Mouse (Mus musculus): Measurements from ENCODE around the gene Zswim1. TPM values are rescaled to one million over a fixed set of nuclear protein-coding genes. Genes with fewer than 3 reads are reported as not detected.

Zswim1 gene
- polyA plus RNA-seq, 1 experiment from 2014 or later: 22.8 TPM

Other genes with a start within 250 kb of the Zswim1 start
- not detected in 2 replicates for gene Spint3, start 249.2 kb upstream of the Zswim1 start, polyA plus RNA-seq (2015; fragmentation: Nextera tagmentation; extraction: Ambion mirVana)
- gene Wfdc6a, start 237.2 kb upstream of the Zswim1 start, polyA plus RNA-seq (2015; fragmentation: Nextera tagmentation; extraction: Ambion mirVana): not detected in 2 replicates
- not detected in 2 replicates for gene Eppin, start 229.1 kb upstream of the Zswim1 start, polyA plus RNA-seq (2015; fragmentation: Nextera tagmentation; extraction: Ambion mirVana)
- gene Wfdc6b, start 209.2 kb upstream of the Zswim1 start, polyA plus RNA-seq (2015; fragmentation: Nextera tagmentation; extraction: Ambion mirVana): not detected in 2 replicates
- gene Wfdc8, start 209.1 kb upstream of the Zswim1 start, polyA plus RNA-seq (2015; fragmentation: Nextera tagmentation; extraction: Ambion mirVana): not detected in 2 replicates
- gene Wfdc16, start 183.9 kb upstream of the Zswim1 start, polyA plus RNA-seq (2015; fragmentation: Nextera tagmentation; extraction: Ambion mirVana): not detected in 2 replicates
- not detected in 2 replicates for gene Wfdc10, start 166.6 kb upstream of the Zswim1 start, polyA plus RNA-seq (2015; fragmentation: Nextera tagmentation; extraction: Ambion mirVana)
- gene Wfdc9, start 166.1 kb upstream of the Zswim1 start, polyA plus RNA-seq (2015; fragmentation: Nextera tagmentation; extraction: Ambion mirVana): not detected in 2 replicates
- not detected in 2 replicates for gene Wfdc11, start 148.6 kb upstream of the Zswim1 start, polyA plus RNA-seq (2015; fragmentation: Nextera tagmentation; extraction: Ambion mirVana)
- gene Wfdc13, start 137.6 kb upstream of the Zswim1 start, polyA plus RNA-seq (2015; fragmentation: Nextera tagmentation; extraction: Ambion mirVana): not detected in 2 replicates
- not detected in 2 replicates for gene Spint4, start 124.2 kb upstream of the Zswim1 start, polyA plus RNA-seq (2015; fragmentation: Nextera tagmentation; extraction: Ambion mirVana)
- not detected in 2 replicates for gene Spint5, start 107.4 kb upstream of the Zswim1 start, polyA plus RNA-seq (2015; fragmentation: Nextera tagmentation; extraction: Ambion mirVana)
- gene Wfdc3, start 76.8 kb upstream of the Zswim1 start, polyA plus RNA-seq (2015; fragmentation: Nextera tagmentation; extraction: Ambion mirVana): 1.1 and 1.7 TPM in 2 replicates
- 73.9 and 74.9 TPM in 2 replicates for gene Dnttip1, start 76.7 kb upstream of the Zswim1 start, polyA plus RNA-seq (2015; fragmentation: Nextera tagmentation; extraction: Ambion mirVana)
- 199 and 232 TPM in 2 replicates for gene Ube2c, start 52.8 kb upstream of the Zswim1 start, polyA plus RNA-seq (2015; fragmentation: Nextera tagmentation; extraction: Ambion mirVana)
- 0.45 and 0.60 TPM in 2 replicates for gene Tnnc2, start 42.7 kb upstream of the Zswim1 start, polyA plus RNA-seq (2015; fragmentation: Nextera tagmentation; extraction: Ambion mirVana)
- 24.6 and 29.8 TPM in 2 replicates for gene Snx21, start 36.9 kb upstream of the Zswim1 start, polyA plus RNA-seq (2015; fragmentation: Nextera tagmentation; extraction: Ambion mirVana)
- 17.1 and 17.2 TPM in 2 replicates for gene Acot8, start 17.8 kb upstream of the Zswim1 start, polyA plus RNA-seq (2015; fragmentation: Nextera tagmentation; extraction: Ambion mirVana)
- 13.9 and 14.5 TPM in 2 replicates for gene Zswim3, start 17.6 kb upstream of the Zswim1 start, polyA plus RNA-seq (2015; fragmentation: Nextera tagmentation; extraction: Ambion mirVana)
- gene Spata25, start 5.9 kb downstream of the Zswim1 start, polyA plus RNA-seq (2015; fragmentation: Nextera tagmentation; extraction: Ambion mirVana): not detected in 2 replicates
- 97.7 and 98.4 TPM in 2 replicates for gene Ctsa, start 10.2 kb downstream of the Zswim1 start, polyA plus RNA-seq (2015; fragmentation: Nextera tagmentation; extraction: Ambion mirVana)
- gene Neurl2, start 10.8 kb downstream of the Zswim1 start, polyA plus RNA-seq (2015; fragmentation: Nextera tagmentation; extraction: Ambion mirVana): 5.6 and 6.5 TPM in 2 replicates
- 45.3 and 50.7 TPM in 2 replicates for gene Pltp, start 35.0 kb downstream of the Zswim1 start, polyA plus RNA-seq (2015; fragmentation: Nextera tagmentation; extraction: Ambion mirVana)
- 94.8 and 101 TPM in 2 replicates for gene Pcif1, start 56.6 kb downstream of the Zswim1 start, polyA plus RNA-seq (2015; fragmentation: Nextera tagmentation; extraction: Ambion mirVana)
- gene Zfp335, start 89.1 kb downstream of the Zswim1 start, polyA plus RNA-seq (2015; fragmentation: Nextera tagmentation; extraction: Ambion mirVana): 15.7 and 16.7 TPM in 2 replicates
- gene Mmp9, start 118.1 kb downstream of the Zswim1 start, polyA plus RNA-seq (2015; fragmentation: Nextera tagmentation; extraction: Ambion mirVana): 17.9 and 19.5 TPM in 2 replicates
- gene Slc12a5, start 138.1 kb downstream of the Zswim1 start, polyA plus RNA-seq (2015; fragmentation: Nextera tagmentation; extraction: Ambion mirVana): 16.2 and 17.2 TPM in 2 replicates
- gene Ncoa5, start 212.2 kb downstream of the Zswim1 start, polyA plus RNA-seq (2015; fragmentation: Nextera tagmentation; extraction: Ambion mirVana): 131 and 137 TPM in 2 replicates
- gene Cd40, start 232.9 kb downstream of the Zswim1 start, polyA plus RNA-seq (2015; fragmentation: Nextera tagmentation; extraction: Ambion mirVana): 4.8 and 5.8 TPM in 2 replicates